Mouse (Mus musculus) ES-Bruce4 (cell line): Measurements from ENCODE around the gene Rnf4.

Experiments
- CTCF ChIP-seq: IDR thresholded peaks from one replicate; pipeline ENCODE4 v1.8.1; 2011; ENCODE audit warnings: low read depth, low read length
- EP300 ChIP-seq: IDR thresholded peaks from 2 replicates; pipeline ENCODE4 v1.6.1; 2011; ENCODE audit warnings: low read depth, low read length; ENCODE audit not compliant: insufficient read depth
- POLR2A ChIP-seq: IDR thresholded peaks from one replicate; pipeline ENCODE4 v1.8.1; 2011; ENCODE audit warnings: low read length; ENCODE audit not compliant: insufficient read depth

DNA sequence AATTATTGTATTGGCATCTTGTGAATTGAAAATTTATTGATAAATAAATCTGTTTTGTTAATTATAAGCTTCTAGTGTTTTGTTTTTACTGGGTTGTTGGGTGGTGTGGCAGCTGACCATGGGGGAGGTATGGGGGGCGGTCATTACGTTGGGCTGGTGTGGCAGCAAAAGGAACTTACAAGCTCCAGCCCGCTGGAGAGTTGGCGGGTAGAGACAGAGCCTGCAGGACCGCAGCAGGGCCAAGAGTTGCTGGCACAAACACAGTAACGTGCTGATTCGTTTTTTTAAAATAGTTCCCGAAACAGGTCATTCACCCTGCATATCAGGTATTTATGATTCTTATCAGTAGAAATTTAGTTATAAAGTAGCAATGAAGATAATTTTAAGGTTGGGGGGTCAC lies 57.2 kb downstream of the Rnf4 start:
- no peak for TF ChIP-seq POLR2A
- no peak for TF ChIP-seq CTCF
- TF ChIP-seq EP300, result no peak
